Mouse (Mus musculus) kidney, postnatal 25 days (tissue): ENCODE results near the gene Ppcdc.

ENCODE experiments used
- DNase-seq, 2 experiments: peaks; one replicate each; pipeline ENCODE4 v3.0.0; 2021; ENCODE audit warnings: mixed read lengths in 2 of 2

The Ppcdc gene

DNA sequence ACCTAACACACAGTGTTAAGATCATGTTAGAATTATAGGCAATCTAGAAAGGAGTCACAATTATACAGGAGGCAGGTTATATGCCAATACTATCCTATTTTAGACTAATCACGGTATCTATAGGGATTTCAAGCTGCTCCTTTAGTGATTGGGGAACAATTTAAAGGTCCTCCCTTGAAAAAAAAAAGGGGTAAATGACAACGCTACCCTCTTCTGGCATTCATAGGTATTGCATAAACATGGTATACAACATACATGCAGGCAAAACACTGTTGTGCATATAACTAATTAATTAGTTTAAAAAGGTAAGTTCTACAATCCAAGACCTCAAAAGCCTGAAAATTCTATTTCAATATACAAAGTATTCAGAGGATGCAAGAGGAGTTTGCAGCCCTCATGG is 88.6 kb downstream of the Ppcdc start:
- no peak for DNase-seq

DNA sequence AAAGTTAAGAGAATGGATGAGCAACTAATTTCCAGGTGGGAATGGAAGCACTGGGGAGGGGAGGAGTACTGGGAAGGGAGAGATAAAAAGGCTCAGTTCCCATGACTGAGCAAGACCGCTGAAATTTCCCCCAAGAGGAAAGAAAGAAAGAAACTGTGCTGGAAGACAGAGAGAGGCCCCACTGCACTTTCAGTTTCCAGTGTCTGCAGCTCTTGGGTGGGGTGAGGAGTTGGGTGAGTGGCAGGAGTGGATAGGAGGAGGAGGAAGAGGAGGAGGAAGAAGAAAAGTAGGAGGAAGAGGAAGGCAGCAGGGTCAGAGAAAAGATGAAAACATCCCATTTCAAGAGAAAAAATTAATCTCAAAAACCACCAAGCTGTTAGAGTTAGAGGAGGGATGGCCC is 94.0 kb downstream of the Ppcdc start:
- DNase-seq = no peak

DNA sequence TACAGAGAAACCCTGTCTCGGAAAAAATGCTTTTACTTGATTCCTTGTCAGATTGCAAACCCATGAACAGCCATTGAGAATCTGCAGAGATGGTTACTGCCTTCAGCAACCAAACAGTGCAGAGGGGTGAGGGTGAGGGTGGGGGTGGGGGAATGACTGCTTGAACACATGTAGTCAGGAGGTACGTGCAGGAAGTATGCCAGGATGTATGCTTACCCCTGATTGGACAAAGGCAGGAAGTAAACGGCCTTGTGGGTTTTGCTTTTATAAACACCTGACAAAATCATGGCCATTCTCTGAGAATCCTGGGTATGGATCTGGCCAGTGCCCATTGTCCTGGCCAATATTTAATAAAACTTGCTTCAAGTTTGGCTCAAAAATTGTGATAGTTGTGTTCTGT is 96.2 kb downstream of the Ppcdc start:
- no peak for DNase-seq

DNA sequence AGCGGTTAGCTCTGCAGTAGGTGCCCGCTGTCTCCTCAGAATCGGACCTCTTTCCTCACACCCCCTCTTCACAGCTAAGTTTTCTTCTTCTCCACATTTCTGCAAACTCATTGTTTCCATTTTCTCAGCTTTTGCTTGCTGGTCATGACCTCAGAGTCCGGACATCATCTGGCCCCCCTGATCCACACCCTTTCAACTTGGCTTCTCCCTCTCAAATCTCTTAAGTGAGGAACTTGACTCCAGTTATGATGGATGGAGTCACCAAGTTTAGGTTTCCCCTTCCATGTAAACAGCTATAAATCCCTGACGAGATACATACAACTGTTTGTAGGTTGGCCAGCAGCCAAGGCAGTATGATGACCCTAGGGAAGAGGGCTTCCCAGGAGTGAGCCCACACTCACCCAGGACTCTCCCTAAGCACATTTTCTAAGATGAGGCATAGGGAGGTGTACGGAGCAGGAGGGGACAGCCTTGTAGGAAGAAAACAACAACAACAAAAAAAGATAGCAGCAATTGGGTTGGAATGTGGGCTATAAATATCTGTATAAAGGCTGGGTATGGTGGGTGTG is 96.9 kb downstream of the Ppcdc start:
- no peak for DNase-seq

DNA sequence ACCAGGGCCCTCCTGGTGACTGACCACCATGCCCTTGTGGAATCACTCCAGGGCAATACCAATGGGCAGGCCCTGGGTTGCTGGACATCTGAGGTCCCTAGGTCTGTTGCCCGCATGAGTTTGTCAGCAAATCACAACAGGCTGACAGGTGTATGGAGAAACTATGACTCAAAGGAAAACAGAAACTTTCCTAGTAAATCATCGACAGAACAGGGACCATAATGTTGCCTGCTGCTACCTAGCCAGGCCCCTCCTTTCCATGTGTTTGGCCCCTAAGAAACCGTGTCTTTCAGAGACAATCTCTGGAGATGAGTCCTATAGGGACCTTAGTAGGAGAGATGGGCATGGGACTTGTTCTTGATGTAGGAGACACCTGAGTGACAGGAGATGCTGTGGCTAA is 97.7 kb downstream of the Ppcdc start:
- no peak for DNase-seq

DNA sequence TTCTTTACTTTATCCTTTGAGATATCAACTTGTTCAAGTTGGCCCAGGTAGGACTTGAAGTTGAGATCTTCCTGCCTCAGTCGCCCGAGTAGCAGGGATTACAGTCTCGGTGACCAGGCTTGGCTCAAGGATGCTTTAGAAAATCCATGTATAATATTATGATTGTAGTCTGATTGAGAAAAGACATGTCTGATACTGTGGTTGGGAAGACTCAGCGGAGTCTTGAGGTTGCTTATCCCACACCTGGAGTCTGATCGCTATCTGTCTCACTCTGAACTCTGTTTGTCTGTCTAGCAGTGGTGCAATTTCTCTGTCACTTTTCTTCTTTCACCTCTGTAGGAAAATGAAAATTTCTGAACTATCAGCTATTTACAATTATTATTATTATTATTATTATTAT is 99.6 kb downstream of the Ppcdc start:
- DNase-seq = no peak

DNA sequence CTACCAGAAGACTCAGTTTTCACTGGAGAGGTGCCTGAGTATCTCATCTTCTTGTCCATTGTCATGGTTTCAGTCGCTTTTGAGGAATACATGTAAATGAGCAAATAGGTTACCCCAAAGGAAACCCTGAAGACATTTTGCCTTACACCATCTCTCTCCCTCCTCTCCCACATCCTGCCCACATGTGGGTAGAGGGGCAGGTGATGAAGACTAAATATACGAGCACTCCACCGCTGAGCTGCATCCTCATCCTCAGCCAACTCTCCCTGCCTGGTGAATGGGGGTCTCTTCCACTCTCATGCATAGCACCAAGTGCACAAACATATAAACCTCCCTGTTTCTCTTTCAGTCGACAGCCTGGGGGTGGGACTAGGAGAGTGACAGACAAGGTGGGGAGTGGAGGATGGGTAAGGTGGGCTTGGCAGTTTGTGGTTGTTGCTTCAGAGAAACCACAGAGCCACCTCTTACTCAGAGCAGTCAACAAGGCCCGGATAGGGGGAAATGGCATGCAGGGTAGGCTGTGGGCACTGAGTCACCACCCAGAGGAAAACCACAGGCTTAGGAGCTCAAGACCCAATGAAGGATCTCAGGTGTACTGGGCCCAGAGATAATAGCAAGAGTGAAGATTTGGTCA is 100.2 kb downstream of the Ppcdc start:
- DNase-seq = no peak

DNA sequence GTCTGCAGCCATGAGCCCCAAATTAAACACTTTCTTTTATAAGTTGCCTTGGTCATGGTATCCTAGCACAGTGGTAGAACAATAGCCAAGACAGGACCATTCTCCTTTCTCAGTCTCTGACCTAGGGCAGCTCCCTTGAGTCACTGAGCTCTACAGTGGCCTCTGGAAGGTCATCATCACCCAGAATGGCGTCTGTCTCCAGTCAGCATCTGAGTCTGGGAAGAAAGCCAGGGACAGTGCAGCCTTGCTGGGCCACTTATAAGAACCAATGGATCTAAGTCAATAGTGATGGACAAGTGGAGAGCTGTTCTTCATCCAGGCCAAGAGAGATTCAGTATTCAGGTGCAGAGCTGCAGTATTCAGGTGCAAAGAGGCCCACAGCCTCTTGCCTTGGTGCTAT is 101.2 kb downstream of the Ppcdc start:
- no peak for DNase-seq
